Mouse (Mus musculus) olfactory bulb, adult 2 months (tissue): Measurements from ENCODE around the gene Vill.

Experiments
- CTCF ChIP-seq: fragments of 200-500 bp; IDR thresholded peaks from 2 replicates; pipeline ENCODE4 v1.5.1; 2012; ENCODE audit warnings: low read depth, mild to moderate bottlenecking, low read length, moderate library complexity; ENCODE audit not compliant: insufficient read depth
- POLR2A ChIP-seq: fragments of 200-500 bp; IDR thresholded peaks from 2 replicates; pipeline ENCODE4 v1.6.1; 2012; ENCODE audit warnings: mild to moderate bottlenecking, low read depth, low read length, moderate library complexity; ENCODE audit not compliant: insufficient read depth

GRCm38 (mm10) chr9:119088148-119088801, 35.7 kb downstream of the Vill start:
- TF ChIP-seq CTCF, result no peak
- TF ChIP-seq POLR2A, result 0 out of 2 replicates have a peak, but pooled peaks have one; percentile 9
